Mouse (Mus musculus) heart, postnatal 25 days (tissue): ENCODE data around the gene Car5b. TPM values are rescaled to one million over a fixed set of nuclear protein-coding genes. Genes with fewer than 3 reads are reported as not detected.
A peak's percentile ranks its signal among the peaks of the same experiment; 100 is the strongest.

Experiments
- DNase-seq: peaks from one replicate; pipeline ENCODE4 v3.0.0; 2022; ENCODE audit warnings: low spot score
- intact Hi-C: fragments of 180-260 bp; cut with DNase I; formaldehyde crosslinking; loops from one replicate; pipeline ENCODE4 v1.15.1; 2025
- total RNA-seq, 2 experiments: library from RNA; stranded (reverse); gene quantifications; 2 replicates each; pipeline ENCODE4 v1.2.3; 2021

Car5b gene
- total RNA-seq, 2 experiments from 2014 or later, result 0.78 to 1.4 TPM

DNA sequence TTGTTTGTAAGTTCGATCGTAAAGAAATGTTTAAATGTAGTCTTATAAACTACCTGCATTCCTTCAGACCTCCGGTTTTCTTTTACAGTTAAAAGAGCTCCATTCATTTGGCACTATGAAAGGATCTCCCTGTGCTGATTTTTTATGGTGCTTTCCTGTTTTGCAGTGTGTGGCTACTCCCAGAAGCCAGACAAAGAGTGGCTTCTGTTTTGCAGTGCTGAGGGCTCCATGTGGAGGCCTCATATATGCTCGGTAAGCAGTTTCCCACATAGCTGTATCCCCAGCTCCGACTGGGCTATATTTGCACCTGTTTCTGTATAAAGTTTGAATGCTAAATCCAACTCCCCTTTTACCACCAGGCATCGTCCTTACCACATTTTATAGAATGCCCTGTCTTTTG, 45.7 kb downstream of the Car5b start:
- DNase-seq, result no peak
- intact Hi-C loops, result no loop called here

GRCm38 (mm10) chrX:163981500-163981899, 46.3 kb downstream of the Car5b start:
- no peak for DNase-seq
- intact Hi-C loops, result no loop called here

GRCm38 (mm10) chrX:163981092-163981491, 46.7 kb downstream of the Car5b start:
- intact Hi-C loops, result no loop called here
- no peak for DNase-seq

DNA sequence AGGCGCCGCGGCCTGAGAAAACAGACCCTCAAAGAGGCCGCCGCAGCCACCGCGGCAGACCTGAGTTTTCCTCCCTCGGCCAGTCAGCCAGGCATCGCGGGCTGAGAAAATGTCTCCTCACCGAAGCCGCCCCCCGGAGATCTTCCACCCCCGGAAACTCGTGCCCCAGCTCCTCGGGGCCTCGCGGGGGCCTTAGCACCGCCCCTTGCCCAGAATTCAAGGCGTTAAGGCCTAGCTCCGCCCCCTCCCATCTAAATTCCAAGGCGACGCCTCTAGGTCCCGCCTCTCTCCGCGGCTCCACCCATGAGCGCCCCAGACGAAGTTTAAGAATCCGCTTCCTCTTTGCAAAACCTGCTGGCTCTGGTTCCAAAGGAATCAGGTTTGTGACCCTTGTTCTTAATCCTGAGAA, 69.3 kb downstream of the Car5b start, which contains the start of gene Zrsr2:
Gene Zrsr2 (minus strand): TSS at position 195 of the 409 bp plus-strand sequence.
- DNase-seq, result peak; percentile 66

GRCm38 (mm10) chrX:163957803-163958466, 69.9 kb downstream of the Car5b start:
- intact Hi-C loops, result loop anchor here (5.0 to 10.0 kb wide), 2 partner anchors 49 to 107 kb away; no protein-coding TSS in a partner anchor
- peak; percentile 11 for DNase-seq

More for the DNA sequence above, 69.3 kb downstream of the Car5b start, which contains the start of gene Zrsr2:
- intact Hi-C loops, result loop anchor here (5.0 to 10.0 kb wide), 2 partner anchors 49 to 106 kb away; no protein-coding TSS in a partner anchor

GRCm38 (mm10) chrX:163957381-163957780, 70.4 kb downstream of the Car5b start:
- intact Hi-C loops, result loop anchor here (5.0 to 10.0 kb wide), 2 partner anchors 50 to 107 kb away; no protein-coding TSS in a partner anchor

GRCm38 (mm10) chrX:163951618-163952017, 76.2 kb downstream of the Car5b start:
- intact Hi-C loops, result loop anchor here (10.0 kb wide), 1 partner anchor 113 kb away; no protein-coding TSS in a partner anchor
- DNase-seq, result no peak

More at GRCm38 (mm10) chrX:163957381-163957780, 70.4 kb downstream of the Car5b start:
- DNase-seq, result no peak

DNA sequence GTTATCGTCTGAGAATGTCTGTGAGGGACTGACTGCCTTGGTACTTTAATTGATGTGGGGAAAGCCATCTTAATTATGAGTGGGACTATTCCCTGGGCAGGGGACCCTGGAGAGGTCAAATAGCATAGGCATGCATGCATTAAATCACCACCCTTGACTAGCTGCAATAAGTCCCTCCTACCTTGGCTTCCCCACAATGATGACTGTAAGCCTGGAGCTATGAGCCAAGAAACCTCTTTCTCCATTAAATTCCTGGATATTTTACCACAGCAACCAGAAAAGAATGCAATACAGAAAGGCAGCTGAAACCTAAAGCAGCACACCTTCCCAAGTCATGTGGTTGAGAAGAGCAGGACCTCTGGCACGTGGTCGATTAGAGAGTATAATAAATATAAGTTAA, 83.4 kb downstream of the Car5b start:
- intact Hi-C loops, result no loop called here
- DNase-seq, result no peak

DNA sequence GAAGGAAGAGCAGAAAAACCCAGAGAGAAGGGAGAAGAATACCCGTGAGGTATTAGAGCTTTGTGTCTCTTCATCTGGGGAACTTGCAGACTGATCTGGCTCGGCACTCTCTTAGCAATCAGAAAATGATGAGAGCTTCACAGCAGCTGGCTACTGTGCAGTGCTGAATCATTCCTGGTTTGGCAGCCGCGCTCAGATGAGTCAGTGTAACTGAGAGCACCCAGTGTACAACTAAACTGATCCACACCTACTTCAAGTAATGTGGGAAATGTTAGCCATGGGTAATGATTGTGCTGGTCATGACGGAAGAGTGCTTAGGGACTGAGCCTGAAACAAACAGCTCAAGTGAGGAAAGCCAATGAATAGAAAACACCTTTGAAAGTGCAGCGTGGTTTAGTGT, 89.2 kb downstream of the Car5b start:
- intact Hi-C loops, result no loop called here
- peak; percentile 16 for DNase-seq

GRCm38 (mm10) chrX:163934731-163935130, 93.1 kb downstream of the Car5b start:
- intact Hi-C loops, result no loop called here

DNA sequence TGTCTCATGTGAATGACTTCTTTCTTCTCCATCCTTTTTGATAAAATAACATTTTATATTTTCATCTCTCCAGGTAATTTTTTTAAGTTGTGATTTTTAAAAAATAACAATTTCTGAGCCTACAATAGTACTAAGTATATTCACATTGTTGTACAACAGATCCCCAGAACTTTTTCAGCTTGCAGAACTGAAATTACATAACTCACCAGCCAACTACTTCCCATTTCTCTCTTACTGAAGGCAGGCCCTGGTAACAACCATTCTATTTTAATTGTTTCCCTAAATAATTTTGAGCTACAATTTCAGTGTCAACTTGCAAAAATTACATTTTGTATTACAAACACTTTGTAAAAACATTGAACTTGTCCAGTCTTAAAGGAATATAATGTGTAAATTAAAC, 98.2 kb downstream of the Car5b start:
- DNase-seq, result no peak
- intact Hi-C loops, result no loop called here

More at GRCm38 (mm10) chrX:163934731-163935130, 93.1 kb downstream of the Car5b start:
- no peak for DNase-seq

Other genes starting within 250 kb of the Car5b start
- 10 to 100 TPM; 16.9 to 22.8 TPM for gene Ap1s2, start 119.0 kb downstream of the Car5b start, total RNA-seq
- 10 to 100 TPM in 1 of 2 experiments, 1 to 10 TPM in 1; 8.9 to 11.9 TPM for gene Zrsr2, start 69.3 kb downstream of the Car5b start, total RNA-seq
- 1 to 10 TPM; 3.7 to 4.4 TPM for gene Siah1b, start 48.5 kb upstream of the Car5b start, total RNA-seq
- not detected for gene Cltrn, start 60.8 kb upstream of the Car5b start, total RNA-seq
- gene Ace2, start 111.3 kb upstream of the Car5b start, total RNA-seq, result 1 to 10 TPM; 1.1 to 1.9 TPM
- 1 to 10 TPM; 2.4 to 3.2 TPM for gene Bmx, start 230.2 kb upstream of the Car5b start, total RNA-seq
- gene Pir, start 241.4 kb upstream of the Car5b start, total RNA-seq, result 1 to 10 TPM; 3.4 to 3.6 TPM